Mouse (Mus musculus): ENCODE data around the gene Iqch. TPM values are rescaled to one million over a fixed set of nuclear protein-coding genes. Genes with fewer than 3 reads are reported as not detected.

The Iqch gene
- total and polyA plus RNA-seq, 2 experiments from 2014 or later = 0.20 TPM; not detected in 1

GRCm38 (mm10) chr9:63395612-63396011, 206.7 kb downstream of the Iqch start:
- Histone ChIP-seq H3K36me3 (ENCODE audit: insufficient read depth, low read length) (no peaks in the 10 kb centered on the region), H3K4me2 (ENCODE audit: low read depth, low read length, poor library complexity, severe bottlenecking) (no peak overlapping the region), H3K27ac (ENCODE audit: low read depth, low read length) (no peak overlapping the region), H3K27me3 (ENCODE audit: insufficient read depth, low read length) (no peaks in the 10 kb centered on the region), H3K4me3 (ENCODE audit: low read depth, low read length) (no peak overlapping the region), H3K9me3 (ENCODE audit: low read length) (no peaks in the 10 kb centered on the region), H3K4me1 (ENCODE audit: insufficient read depth, low read length) (no peaks in the 10 kb centered on the region), H3K9ac (replicated peaks; ENCODE audit: low read length, poor library complexity, severe bottlenecking) (no peak overlapping the region)
- TF ChIP-seq CTCF (IDR thresholded peaks at IDR 0.05) = no peak
- ATAC-seq (ENCODE audit: low FRiP score) = no peak
- no peak for DNase-seq (ENCODE audit: low spot score)
- 83% methylated on average over 7 of the region's 7 CpGs for WGBS

GRCm38 (mm10) chr9:63391307-63391706, 211.0 kb downstream of the Iqch start:
- H3K36me3 ChIP-seq (ENCODE audit: insufficient read depth, low read length) = no peaks in the 10 kb centered on the region
- no peak overlapping the region for H3K4me3 ChIP-seq (ENCODE audit: low read depth, low read length)
- H3K4me2 ChIP-seq (ENCODE audit: low read depth, low read length, poor library complexity, severe bottlenecking) = no peak overlapping the region
- ATAC-seq (ENCODE audit: low FRiP score) = no peak
- H3K27ac ChIP-seq (ENCODE audit: low read depth, low read length) = no peak overlapping the region
- 81% methylated on average over 2 of the region's 2 CpGs for WGBS
- no peaks in the 10 kb centered on the region for H3K27me3 ChIP-seq (ENCODE audit: insufficient read depth, low read length)
- no peaks in the 10 kb centered on the region for H3K4me1 ChIP-seq (ENCODE audit: insufficient read depth, low read length)
- H3K9ac ChIP-seq (replicated peaks; ENCODE audit: low read length, poor library complexity, severe bottlenecking) = no peak overlapping the region
- H3K9me3 ChIP-seq (ENCODE audit: low read length) = no peaks in the 10 kb centered on the region
- DNase-seq (ENCODE audit: low spot score) = no peak
- no peak for TF ChIP-seq CTCF (IDR thresholded peaks at IDR 0.05)

GRCm38 (mm10) chr9:63382761-63383160, 219.5 kb downstream of the Iqch start:
- no peak overlapping the region for H3K4me3 ChIP-seq (ENCODE audit: low read depth, low read length)

GRCm38 (mm10) chr9:63380326-63380725, 222.0 kb downstream of the Iqch start:
- no peaks in the 10 kb centered on the region for H3K9me3 ChIP-seq (ENCODE audit: low read length)
- no peak overlapping the region for H3K4me3 ChIP-seq (ENCODE audit: low read depth, low read length)
- H3K4me1 ChIP-seq (ENCODE audit: insufficient read depth, low read length) = peaks cover 9% of the 10 kb centered on the region
- no peaks in the 10 kb centered on the region for H3K36me3 ChIP-seq (ENCODE audit: insufficient read depth, low read length)
- H3K27me3 ChIP-seq (ENCODE audit: insufficient read depth, low read length) = no peaks in the 10 kb centered on the region
- WGBS = 91% methylated on average over 3 of the region's 3 CpGs
- ATAC-seq (ENCODE audit: low FRiP score) (no peak), DNase-seq (ENCODE audit: low spot score) (no peak)
- TF ChIP-seq CTCF (IDR thresholded peaks at IDR 0.05) = no peak
- H3K27ac ChIP-seq (ENCODE audit: low read depth, low read length) = no peak overlapping the region
- no peak overlapping the region for H3K9ac ChIP-seq (replicated peaks; ENCODE audit: low read length, poor library complexity, severe bottlenecking)
- H3K4me2 ChIP-seq (ENCODE audit: low read depth, low read length, poor library complexity, severe bottlenecking) = no peak overlapping the region

More at GRCm38 (mm10) chr9:63382761-63383160, 219.5 kb downstream of the Iqch start:
- no peak for TF ChIP-seq CTCF (IDR thresholded peaks at IDR 0.05)
- DNase-seq (ENCODE audit: low spot score) (no peak), ATAC-seq (ENCODE audit: low FRiP score) (no peak)
- WGBS = 97% methylated on average over 4 of the region's 4 CpGs
- H3K9ac ChIP-seq (replicated peaks; ENCODE audit: low read length, poor library complexity, severe bottlenecking) = no peak overlapping the region
- H3K9me3 ChIP-seq (ENCODE audit: low read length) = no peaks in the 10 kb centered on the region
- H3K36me3 ChIP-seq (ENCODE audit: insufficient read depth, low read length) = no peaks in the 10 kb centered on the region
- H3K27me3 ChIP-seq (ENCODE audit: insufficient read depth, low read length) = no peaks in the 10 kb centered on the region
- H3K4me2 ChIP-seq (ENCODE audit: low read depth, low read length, poor library complexity, severe bottlenecking) = no peak overlapping the region
- H3K4me1 ChIP-seq (ENCODE audit: insufficient read depth, low read length) = no peaks in the 10 kb centered on the region; the same call in 1 of the 2 replicates
- H3K27ac ChIP-seq (ENCODE audit: low read depth, low read length) = no peak overlapping the region

GRCm38 (mm10) chr9:63378174-63378573, 224.1 kb downstream of the Iqch start:
- no peaks in the 10 kb centered on the region for H3K9me3 ChIP-seq (ENCODE audit: low read length)
- TF ChIP-seq CTCF (IDR thresholded peaks at IDR 0.05) = no peak
- H3K4me1 ChIP-seq (ENCODE audit: insufficient read depth, low read length) = peaks cover 12% of the 10 kb centered on the region
- ATAC-seq (ENCODE audit: low FRiP score) (no peak), DNase-seq (ENCODE audit: low spot score) (peak; percentile 9)
- peak overlapping the region; percentile 95 for H3K4me2 ChIP-seq (ENCODE audit: low read depth, low read length, poor library complexity, severe bottlenecking)
- 11% methylated on average over 8 of the region's 8 CpGs for WGBS
- no peaks in the 10 kb centered on the region for H3K36me3 ChIP-seq (ENCODE audit: insufficient read depth, low read length)
- H3K9ac ChIP-seq (replicated peaks; ENCODE audit: low read length, poor library complexity, severe bottlenecking) = peak overlapping the region; percentile 86
- no peaks in the 10 kb centered on the region for H3K27me3 ChIP-seq (ENCODE audit: insufficient read depth, low read length)
- peak overlapping the region; percentile 80 for H3K4me3 ChIP-seq (ENCODE audit: low read depth, low read length)
- peak overlapping the region; percentile 77 for H3K27ac ChIP-seq (ENCODE audit: low read depth, low read length)

- ATAC-seq (ENCODE audit: low FRiP score) = peak; percentile 94
- H3K36me3 ChIP-seq (ENCODE audit: insufficient read depth, low read length) = no peaks in the 10 kb centered on the region
- no peaks in the 10 kb centered on the region for H3K27me3 ChIP-seq (ENCODE audit: insufficient read depth, low read length)
- peak; percentile 93 for DNase-seq (ENCODE audit: low spot score)
- no peaks in the 10 kb centered on the region for H3K9me3 ChIP-seq (ENCODE audit: low read length)
- H3K4me2 ChIP-seq (ENCODE audit: low read depth, low read length, poor library complexity, severe bottlenecking) = peak within 1 kb of the TSS; percentile 95
- H3K4me3 ChIP-seq (ENCODE audit: low read depth, low read length) = peak within 1 kb of the TSS; percentile 80
- WGBS = 1% methylated on average over 58 of the region's 58 CpGs
- TF ChIP-seq CTCF (IDR thresholded peaks at IDR 0.05) = no peak
- peak within 1 kb of the TSS; percentile 86 for H3K9ac ChIP-seq (replicated peaks; ENCODE audit: low read length, poor library complexity, severe bottlenecking)
- peak within 1 kb of the TSS; percentile 77 for H3K27ac ChIP-seq (ENCODE audit: low read depth, low read length)
- peaks cover 12% of the 10 kb centered on the region for H3K4me1 ChIP-seq (ENCODE audit: insufficient read depth, low read length)
Measured at GRCm38 (mm10) chr9:63377270-63378142, 224.8 kb downstream of the Iqch start, which contains the start of gene Map2k5. Gene Map2k5 (minus strand): TSS chr9:63377902.
